Mouse (Mus musculus) thymus, postnatal 0 days (tissue): ENCODE results near the gene Ppia. TPM values are rescaled to one million over a fixed set of nuclear protein-coding genes. Genes with fewer than 3 reads are reported as not detected.
"Not testable (repeated sequence)": the region's sequence is repeated elsewhere in the genome, so short reads cannot be mapped to it uniquely, and the experiment has no call there.

Source experiments
- DNase-seq: peaks from one replicate; pipeline ENCODE4 v3.0.0-alpha.2; 2015; ENCODE audit warnings: low spot score
- microRNA-seq: library from miRNA; unstranded; fragments of <30 nt; microRNA quantifications from one replicate; pipeline ENCODE4, GENCODE M21; 2016; ENCODE audit warnings: borderline number of aligned reads
- polyA plus RNA-seq: library from polyadenylated mRNA; unstranded; fragments of >200 nt; fragmentation: Nextera tagmentation; extraction: Ambion mirVana; gene quantifications from 2 replicates; pipeline ENCODE4 v1.2.1, GENCODE M21; 2015

The Ppia gene
- polyA plus RNA-seq, 1 experiment from 2014 or later: 7,546 TPM

DNA sequence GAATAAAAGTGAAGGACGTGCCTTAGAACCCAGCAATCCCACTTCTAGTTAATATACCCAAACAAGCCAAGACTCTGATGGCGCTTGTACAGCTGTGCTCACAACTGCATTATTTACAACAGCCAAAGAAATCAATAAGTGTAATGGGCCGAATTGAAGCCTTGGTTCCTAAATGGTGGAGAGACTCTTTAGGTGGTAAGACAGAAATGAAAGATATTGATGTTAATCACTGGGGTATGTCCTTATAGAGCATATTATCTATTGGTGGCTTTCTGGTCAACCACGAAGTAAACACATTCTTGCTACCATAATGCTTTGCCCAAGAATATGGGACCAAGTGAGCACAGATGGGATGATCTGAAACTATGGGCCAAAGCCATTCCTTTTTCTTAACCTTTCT is 24.9 kb downstream of the Ppia start:
- DNase-seq: no peak

DNA sequence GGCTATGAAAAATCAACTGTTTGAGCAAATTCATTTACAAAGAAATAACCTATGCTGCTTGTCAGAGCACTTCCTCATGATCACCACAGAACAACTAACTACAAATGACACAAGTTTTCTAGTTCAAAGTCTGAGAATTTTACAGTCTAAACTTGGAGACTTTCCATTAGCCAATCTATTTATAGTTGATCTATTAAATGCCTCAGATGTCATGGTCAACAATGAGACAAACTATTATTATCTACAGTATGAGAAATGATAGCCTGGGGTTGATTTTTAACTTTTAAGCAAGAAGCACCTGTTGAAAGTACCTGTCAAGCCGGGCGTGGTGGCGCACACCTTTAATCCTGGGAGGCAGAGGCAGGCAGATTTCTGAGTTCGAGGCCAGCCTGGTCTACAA is 27.3 kb downstream of the Ppia start:
- no peak for DNase-seq

DNA sequence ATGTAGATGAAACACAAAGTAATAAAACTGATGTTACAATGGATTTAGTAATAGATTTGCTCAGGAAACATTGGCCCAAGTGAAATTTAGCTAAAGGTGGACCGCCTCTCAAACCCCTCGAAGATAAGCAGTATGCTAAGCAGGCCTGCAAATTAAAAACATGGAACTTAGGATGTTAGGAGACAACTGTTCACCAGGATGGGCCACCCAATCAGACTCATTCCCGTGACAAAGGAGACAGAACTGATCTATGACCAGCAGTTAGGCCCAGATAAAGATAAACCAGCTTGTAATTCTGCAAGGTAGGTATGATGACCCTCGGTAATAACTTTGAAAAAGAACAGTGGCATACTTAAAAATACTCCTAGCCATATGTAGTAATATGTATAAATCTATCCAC is 27.9 kb downstream of the Ppia start:
- no peak for DNase-seq

DNA sequence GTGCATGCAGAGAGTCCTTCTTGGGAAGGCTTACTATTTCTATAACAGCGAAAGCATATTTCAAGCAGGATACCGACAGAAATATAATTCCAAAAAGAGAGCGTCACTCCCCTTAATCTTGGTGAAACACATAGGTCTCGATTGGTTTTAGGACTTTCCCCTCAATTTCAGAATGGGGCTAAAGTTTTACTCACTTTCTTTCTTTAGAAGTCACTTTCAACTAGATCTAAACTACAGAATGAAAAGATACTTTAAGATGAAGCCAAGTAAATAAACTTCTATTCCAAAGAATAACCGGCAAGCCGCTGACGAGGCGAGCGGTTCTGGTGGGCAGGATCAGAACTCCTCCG is 28.5 kb downstream of the Ppia start:
- no peak for DNase-seq

DNA sequence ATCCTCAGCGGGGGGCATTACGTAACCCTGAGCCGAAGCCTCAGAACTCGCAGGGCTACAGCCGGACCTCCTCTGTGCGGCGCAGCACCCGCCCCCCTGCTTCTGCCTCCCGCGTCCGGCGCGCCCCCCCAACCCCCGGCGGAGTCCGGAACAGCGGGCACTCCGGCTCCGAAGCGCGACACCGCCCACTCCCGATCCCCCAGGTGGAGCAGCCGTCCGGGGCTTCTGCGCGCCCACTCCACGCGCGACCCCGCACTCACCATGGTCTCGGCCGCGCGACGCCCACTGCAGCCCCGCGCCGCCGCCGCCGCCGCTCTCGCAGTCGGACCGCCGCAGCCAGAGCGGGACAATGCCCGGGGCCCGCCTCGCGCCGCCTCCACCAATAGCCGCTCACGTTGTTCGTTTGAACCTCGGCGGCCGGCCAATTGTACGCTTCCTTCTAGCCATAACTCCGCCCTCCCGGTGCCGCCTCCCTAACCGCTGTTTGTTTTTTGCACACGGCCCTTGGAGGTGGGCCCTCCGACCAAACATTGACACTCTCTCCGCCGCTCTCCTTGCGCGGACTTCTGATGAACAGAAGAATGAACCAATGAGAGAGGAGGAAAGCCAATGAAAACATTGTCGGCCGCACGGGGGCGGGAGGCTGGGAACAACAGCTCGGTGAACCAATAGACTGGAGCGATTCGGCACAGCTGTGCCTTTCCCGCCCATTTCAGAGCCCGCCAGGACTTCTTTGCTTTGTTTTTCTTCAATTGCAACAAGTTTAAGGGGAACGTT is 29.0 kb downstream of the Ppia start, which contains the start of gene H2afv:
H2afv (minus strand) TSS at position 367 of the 777 bp plus-strand sequence.
- peak; percentile 100 for DNase-seq

DNA sequence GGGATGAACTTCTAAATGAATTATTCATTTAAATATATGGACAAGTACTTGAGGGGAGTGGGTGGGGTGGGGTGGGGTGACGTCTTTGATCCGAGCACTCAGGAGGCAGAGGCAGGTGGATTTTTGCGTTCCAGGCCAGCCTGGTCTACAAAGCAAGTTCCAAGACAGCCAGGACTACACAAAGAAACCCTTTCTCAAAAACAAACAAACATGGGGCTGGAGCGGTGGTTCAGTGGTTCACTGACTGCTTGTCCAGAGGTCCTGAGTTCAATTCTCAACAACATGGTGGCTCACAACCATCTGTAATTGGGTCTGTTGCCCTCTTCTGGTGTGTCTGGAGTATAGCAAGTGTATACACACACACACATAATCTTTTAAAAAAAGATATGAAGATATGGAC is 30.2 kb downstream of the Ppia start:
- DNase-seq: no peak

DNA sequence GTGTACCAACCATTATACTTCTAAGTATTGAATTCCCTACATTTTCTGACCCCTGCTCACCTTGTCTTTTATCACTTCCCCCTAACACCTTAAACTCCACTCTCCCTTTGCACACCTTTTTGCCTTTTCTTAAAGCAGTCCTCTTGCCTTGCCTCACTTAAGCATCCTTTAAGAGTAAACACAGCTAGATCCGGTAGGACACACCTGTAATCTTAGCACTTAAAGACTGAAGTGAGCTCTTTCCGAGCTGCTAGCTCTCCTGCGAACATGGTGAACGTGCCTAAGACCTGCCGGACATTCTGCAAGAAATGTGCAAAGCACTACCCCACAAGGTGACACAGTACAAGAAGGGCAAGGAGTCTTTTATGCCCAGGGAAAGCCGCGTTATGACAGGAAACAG is 30.7 kb downstream of the Ppia start:
- no peak for DNase-seq

DNA sequence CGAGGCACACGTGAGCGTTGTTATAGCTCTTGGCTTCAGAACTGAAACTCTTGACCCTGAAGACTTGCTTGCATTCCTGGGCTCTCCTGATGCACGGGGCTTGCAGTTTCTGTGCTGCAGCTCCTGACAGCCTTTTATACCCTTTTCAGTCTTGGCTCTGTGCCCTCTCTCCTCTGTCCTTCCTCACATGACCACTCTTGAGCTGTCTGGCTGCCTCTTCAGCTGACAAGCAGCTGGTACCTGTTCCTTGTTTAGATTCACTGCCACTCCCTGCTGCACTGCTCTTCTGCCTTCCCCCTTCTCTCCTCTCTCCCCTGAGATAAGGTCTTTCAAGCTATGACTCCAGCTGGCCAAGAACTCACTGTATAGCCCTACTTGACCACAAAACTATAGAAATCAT is 32.2 kb downstream of the Ppia start:
- no peak for DNase-seq

DNA sequence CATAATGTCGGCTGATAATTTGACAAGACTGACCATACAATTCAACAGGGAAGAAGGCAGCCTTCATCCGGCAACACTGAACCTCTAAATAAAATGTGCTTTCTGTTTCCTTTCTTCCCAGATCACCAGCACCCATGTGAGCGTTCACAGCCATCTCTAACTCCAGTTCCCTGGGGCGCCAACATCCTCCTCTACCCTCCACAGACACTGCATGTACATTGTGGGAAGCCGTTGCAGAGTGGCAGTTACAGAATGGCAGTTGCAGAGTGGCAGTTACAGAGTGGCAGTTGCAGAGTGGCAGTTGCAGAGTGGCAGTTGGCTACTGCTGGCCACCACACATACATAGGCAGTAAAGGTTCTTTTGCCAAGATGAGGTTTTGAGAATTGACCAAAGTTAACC is 32.9 kb downstream of the Ppia start:
- DNase-seq: not testable (repeated sequence)

DNA sequence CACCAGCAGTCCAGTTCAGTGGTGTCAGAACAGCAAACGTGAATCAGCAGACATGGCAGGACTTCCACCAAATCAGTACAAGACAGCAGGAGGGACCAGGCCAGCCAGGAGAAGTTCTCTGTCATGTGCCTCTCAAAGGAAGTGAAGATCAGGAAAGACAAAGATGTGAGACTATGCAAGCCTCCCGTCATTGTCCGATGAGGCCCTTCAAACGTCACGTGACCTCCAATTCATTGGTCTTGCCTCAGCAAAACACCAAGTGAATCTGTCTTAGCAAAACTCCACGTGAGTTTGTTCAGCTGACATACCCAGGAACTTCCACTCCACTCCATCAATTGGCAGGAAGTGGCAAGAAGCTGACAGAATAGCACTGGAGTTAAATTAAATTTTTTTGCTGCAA is 40.8 kb downstream of the Ppia start:
- no peak for DNase-seq

DNA sequence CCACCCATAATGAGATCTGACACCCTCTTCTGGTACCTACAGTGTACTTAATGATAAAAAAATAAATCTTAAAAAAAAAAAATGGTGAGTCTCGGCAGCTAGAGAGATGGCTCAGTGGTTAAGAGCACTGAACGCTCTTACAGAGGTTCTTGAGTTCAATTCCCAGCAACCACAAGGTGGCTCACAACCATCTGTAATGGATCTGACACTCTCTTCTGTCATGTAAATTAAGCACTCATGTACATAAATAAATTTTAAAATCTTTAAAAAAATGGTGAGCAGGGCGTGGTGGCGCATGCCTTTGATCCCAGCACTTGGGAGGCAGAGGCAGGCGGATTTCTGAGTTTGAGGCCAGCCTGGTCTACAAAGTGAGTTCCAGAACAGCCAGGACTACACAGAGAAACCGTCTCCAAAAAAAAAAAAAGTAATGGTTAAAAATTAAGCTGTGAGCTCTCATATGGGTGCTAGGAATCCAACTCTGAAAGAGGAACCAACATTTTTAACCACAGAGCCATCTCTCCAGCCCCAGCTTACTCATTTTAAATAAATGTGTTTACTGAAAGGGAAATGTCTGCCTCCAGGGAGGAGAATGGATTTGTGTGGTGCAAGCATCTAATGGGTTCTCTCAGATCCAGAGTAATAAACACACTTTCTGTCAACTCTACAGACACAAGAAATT is 48.1 kb downstream of the Ppia start:
- no peak for DNase-seq

DNA sequence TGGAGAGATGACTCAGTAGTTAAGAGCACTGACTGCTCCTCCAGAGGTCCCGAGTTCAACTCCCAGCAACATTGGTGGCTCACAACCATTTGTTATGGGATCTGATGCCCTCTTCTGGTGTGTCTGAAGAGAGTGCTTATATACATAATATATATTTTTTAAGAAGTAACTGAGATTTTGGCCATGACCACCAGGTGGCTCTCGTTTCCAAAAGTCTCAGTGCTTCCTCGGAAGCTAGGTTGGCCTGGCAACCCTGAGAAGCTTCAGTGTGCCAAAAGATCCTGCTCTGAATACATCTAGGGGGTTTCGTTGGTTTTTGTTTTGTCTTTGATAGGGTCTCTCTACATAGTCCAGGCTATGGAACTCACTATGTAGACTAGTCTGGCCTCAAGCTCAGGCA is 49.9 kb downstream of the Ppia start:
- peak; percentile 88 for DNase-seq

DNA sequence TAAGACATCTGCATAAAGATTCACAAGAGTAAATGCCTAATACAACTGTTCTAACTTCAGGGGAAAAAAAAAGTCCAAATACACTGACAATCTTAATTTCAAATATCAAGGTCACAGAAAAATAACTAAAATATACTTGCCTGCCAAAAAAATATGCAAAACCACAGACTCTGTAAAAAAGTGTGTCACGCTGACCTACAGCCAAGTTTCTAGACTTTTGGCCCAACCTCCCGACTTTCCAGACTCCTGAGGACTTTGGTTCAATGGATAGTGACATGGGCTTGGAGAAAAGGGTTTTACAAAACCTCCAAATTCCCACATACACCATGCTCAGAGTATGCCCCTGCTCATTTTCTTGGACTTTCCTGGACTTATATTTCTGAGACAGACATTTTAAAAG is 53.3 kb downstream of the Ppia start:
- DNase-seq: no peak

Small RNA genes within 50 kb of the gene (microRNA-seq; reads per million reads assigned to microRNA genes)
- gene Mir7651: not detected

Other genes with a start within 250 kb of the Ppia start
- gene A730071L15Rik, start 215.4 kb upstream of the Ppia start, polyA plus RNA-seq: 0.55 and 0.93 TPM in 2 replicates
- 33.5 and 37.7 TPM in 2 replicates for gene Nudcd3, start 215.0 kb upstream of the Ppia start, polyA plus RNA-seq
- 0.04 TPM in 2 replicates for gene Npc1l1, start 185.3 kb upstream of the Ppia start, polyA plus RNA-seq
- gene Ddx56, start 147.7 kb upstream of the Ppia start, polyA plus RNA-seq: 81.6 and 83.9 TPM in 2 replicates
- 75.7 and 79.0 TPM in 2 replicates for gene Tmed4, start 140.6 kb upstream of the Ppia start, polyA plus RNA-seq
- 82.0 and 83.5 TPM in 2 replicates for gene Ogdh, start 123.8 kb upstream of the Ppia start, polyA plus RNA-seq
- gene Zmiz2, start 26.4 kb upstream of the Ppia start, polyA plus RNA-seq: 12.2 and 14.9 TPM in 2 replicates
- 715 and 776 TPM in 2 replicates for gene H2afv, start 29.0 kb downstream of the Ppia start, polyA plus RNA-seq
- 17.8 and 22.5 TPM in 2 replicates for gene Purb, start 60.5 kb downstream of the Ppia start, polyA plus RNA-seq
- gene Myo1g, start 105.5 kb downstream of the Ppia start, polyA plus RNA-seq: 50.6 and 53.8 TPM in 2 replicates
- 189 and 190 TPM in 2 replicates for gene Ccm2, start 131.4 kb downstream of the Ppia start, polyA plus RNA-seq
- gene Nacad, start 190.6 kb downstream of the Ppia start, polyA plus RNA-seq: 0.26 and 0.33 TPM in 2 replicates
- gene Tbrg4, start 210.6 kb downstream of the Ppia start, polyA plus RNA-seq: 41.6 and 43.4 TPM in 2 replicates
- gene Wap, start 223.2 kb downstream of the Ppia start, polyA plus RNA-seq: 0.29 and 0.53 TPM in 2 replicates
- gene Ramp3, start 243.1 kb downstream of the Ppia start, polyA plus RNA-seq: 14.8 and 18.4 TPM in 2 replicates